Mouse (Mus musculus) hindlimb bud, embryonic 11.5 days (tissue): ENCODE results near the gene Mpc1.
"Not testable (repeated sequence)": the region's sequence is repeated elsewhere in the genome, so short reads cannot be mapped to it uniquely, and the experiment has no call there.

Experiments used
- DNase-seq: peaks from one replicate; pipeline ENCODE4 v3.0.0-alpha.2; 2012; ENCODE audit warnings: low read depth, low spot score; ENCODE audit errors: extremely low spot score

Mpc1 gene

DNA sequence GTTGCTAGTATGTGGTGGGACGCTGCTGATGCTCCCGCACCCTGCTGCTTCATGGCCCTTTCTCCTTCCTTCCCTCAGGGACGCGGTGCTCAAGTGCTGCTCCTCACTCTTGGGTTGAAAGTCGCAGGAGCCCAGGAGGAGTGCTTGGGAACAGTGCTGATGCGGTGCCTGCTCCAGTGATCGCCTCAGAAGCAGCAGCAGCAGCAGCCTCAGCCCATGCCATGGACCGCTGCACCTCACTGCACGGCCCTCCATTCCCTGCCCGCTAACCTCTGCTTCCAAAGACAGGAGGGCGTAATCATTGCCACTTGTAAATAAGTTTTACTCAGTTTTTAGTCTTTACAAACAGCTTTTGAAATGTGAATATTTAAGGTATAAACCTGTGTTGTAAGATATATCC lies 44.2 kb downstream of the Mpc1 start:
- not testable (repeated sequence) for DNase-seq

DNA sequence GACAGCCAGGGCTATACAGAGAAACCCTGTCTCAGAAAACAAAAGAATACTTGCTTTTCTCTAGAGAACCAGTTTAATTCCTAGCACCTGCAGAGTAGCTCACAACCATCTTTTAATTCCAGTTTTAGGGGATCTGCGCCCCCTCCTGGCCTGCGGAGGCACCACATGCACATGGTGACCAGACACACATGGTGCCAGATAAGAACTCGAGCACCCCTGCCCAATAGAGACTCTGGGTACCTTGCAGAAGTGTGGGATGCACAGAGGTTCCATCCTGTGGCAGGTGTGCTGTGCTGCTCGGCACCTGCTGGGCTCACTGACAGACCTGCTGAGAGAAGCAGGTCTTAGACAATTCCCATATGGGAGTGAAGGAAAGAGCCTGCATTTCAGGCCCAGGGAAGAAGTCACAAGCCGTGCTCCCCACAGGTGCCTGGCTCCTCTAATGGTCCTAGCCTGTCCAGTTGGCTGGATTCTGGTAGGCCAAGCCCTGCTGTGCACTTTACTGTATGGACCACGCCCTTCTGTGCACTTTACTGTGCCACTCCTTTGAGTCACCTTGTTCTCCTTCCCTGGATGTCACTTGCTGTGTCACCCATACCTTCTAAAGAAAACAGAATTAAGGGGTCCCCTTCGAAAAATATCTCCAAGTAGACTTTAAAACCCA lies 45.9 kb downstream of the Mpc1 start:
- DNase-seq: no peak

- DNase-seq: no peak
Observed at GRCm38 (mm10) chr17:8330602-8331001, 47.9 kb downstream of the Mpc1 start.

DNA sequence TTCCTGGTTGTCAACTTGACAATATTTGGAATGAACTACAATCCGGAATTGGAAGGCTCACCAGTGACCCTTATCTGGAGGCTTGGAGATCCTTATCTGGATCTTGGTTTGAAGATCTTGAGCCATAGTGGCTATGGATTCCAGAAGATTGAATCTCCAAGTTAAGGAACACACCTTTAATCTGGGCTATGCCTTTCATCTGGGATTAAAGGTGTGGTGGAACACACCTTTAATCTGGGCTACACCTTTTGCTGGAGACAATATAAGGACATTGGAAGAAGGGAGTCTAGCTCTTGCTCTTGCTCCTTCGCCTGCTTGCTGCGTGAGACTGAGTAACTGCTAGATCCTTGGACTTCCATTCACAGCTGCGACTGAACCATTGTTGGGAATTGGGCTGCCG lies 54.5 kb downstream of the Mpc1 start, which contains the start of gene Prr18:
Prr18 (plus strand) TSS at position 301 of the 400 bp plus-strand sequence.
- not testable (repeated sequence) for DNase-seq

DNA sequence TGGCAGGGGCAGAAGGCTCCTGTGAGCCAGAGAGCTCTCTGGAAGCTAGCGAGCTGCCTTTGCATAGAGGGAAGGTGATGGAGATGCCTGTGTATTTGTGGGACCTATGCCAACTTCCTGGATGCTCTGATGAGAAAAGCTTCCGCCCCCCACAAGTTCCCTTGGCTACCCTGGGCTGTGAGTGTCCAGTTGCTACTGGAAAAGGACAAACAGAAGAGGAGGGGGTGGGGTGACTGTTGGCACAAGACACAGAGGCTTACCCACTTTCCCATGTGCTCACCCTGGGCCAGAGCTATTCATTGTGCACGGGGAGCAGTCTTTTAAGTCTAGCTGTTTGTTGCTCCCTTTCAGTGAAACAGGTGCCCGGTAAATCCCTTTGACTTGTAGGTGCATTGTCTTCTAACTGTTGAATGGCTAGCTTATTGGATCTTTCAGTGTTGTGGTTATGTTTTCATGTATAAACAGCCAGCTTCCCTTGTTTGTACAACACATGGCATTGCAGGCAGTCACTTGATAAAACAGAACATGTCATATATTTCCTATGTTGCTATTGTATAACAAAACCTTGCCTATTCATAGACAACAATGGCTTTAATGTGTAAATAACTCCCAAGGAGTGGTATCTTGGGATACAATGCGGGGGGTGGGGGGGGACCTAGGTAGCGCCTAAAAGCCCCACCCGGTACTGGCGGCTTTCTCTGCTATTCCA lies 57.1 kb downstream of the Mpc1 start:
- no peak for DNase-seq

DNA sequence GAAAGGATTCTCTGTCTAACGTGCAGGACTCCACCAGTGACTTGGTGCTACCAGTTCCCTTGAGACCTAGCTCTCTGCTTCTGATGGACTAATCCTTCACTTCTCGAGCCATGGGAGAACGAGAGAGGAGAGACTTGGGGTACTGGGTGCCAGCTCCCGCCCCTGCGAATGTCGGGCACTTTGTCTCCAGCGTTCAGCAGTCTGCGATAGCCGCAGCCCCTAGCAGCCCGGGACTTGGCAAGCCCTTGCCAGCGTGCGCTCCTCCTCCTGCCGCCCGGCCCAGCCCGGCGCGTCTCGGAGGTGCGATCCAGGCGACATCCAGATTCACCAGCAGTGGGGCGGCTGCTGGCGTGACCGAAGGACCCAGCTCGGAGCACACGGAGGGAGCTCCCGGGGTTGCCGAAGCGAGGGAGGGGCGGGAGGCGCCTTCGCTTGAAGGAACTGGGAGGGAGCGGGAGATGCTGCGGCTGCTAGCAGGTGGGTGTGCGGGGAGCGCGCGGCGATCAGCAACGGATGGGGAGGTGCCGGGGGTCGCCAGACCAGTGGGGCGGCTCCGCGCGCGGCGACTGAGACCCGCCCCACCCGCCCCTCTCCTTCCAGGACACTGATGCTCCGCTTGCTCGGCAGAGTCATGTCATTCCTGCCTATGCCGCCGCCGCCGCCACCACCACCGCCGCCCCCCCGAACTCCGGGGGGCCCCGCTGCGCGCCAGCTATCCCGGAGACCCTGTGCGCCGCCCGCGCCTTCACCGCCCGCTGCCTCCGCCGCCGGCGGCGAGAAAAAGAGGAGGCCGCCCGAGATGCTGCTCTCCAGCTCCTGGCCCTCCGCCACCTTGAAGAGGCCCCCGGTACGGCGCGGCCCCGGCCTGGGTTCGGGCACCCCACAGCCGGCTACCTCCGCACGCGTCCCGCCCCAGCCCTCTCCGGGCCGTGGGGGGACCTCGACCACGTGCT lies 58.0 kb downstream of the Mpc1 start:
- no peak for DNase-seq

- no peak for DNase-seq
Observed at GRCm38 (mm10) chr17:8341360-8341963, 58.8 kb downstream of the Mpc1 start.

- DNase-seq: no peak
Observed at GRCm38 (mm10) chr17:8342706-8343105, 60.0 kb downstream of the Mpc1 start.

DNA sequence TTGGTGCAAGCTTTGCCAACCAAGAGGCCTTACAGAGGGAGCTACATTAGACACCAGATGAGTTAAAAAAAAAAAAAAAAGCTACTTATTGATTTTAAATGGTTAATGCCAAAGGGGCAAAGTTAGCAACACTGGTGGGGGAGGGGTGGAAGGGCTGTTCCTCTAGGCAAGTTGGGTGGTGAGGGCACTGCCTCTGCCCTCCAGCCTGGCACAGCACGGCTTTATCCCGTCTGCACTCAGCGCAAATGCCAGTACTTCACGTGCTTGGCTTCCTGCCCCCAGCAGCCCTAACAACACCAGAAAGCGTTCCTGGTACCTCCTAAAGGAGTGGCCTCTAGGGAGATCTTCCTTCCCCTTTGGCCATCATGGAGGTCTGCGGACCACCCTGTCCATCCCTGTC lies 60.7 kb downstream of the Mpc1 start:
- DNase-seq: no peak
